Mouse (Mus musculus) cerebellum, adult 2 months (tissue): ENCODE data around the gene Hmbs.

ENCODE experiments used
- CTCF ChIP-seq: fragments of 200-500 bp; IDR thresholded peaks from 2 replicates; pipeline ENCODE4 v1.5.1; 2011; ENCODE audit warnings: low read depth, mild to moderate bottlenecking, control low read depth, low read length, moderate library complexity, borderline replicate concordance; ENCODE audit not compliant: insufficient read depth
- POLR2A ChIP-seq: fragments of 200-500 bp; IDR thresholded peaks from 2 replicates; pipeline ENCODE4 v1.6.1; 2011; ENCODE audit warnings: low read length, control low read depth, borderline replicate concordance; ENCODE audit not compliant: insufficient read depth

DNA sequence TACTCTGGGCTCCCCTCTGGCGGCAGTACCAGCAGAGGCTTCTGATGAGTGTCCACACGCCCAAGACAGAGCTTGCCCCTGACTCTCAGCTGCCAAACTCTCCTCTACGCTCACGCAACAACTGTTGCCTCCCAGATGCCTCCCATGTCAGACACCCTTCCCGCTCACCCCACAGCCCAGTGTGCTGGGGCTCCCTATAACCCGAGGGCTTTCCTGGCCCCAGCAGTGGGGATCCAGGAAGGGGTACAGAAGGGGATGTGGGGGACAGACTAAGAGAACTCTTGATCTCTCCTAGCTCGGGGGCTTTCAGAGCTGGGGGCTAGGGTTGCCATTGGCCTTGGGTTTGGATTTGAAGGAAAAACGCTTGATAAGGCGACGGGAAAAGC is 33.3 kb downstream of the Hmbs start:
- TF ChIP-seq CTCF (no peak), POLR2A (no peak)
